Mouse (Mus musculus) kidney, embryonic 16.5 days (tissue): ENCODE data around the gene Psors1c2. TPM values are rescaled to one million over a fixed set of nuclear protein-coding genes. Genes with fewer than 3 reads are reported as not detected.
"Not testable (repeated sequence)": the region's sequence is repeated elsewhere in the genome, so short reads cannot be mapped to it uniquely, and the experiment has no call there.

ENCODE experiments used
- ATAC-seq: fragments of 200-750 bp; cut with Nextera tagmentation; 2 replicates; pipeline ENCODE4 v1.8.0; 2017; ENCODE audit warnings: moderate TSS enrichment; ENCODE audit not compliant: low FRiP score, low TSS enrichment
- H3K27ac ChIP-seq: fragments of 300-500 bp; sonication (generic); 2 replicates; pipeline ENCODE4 v1.5.1; 2014; ENCODE audit warnings: low read length
- H3K27me3 ChIP-seq: fragments of 300-500 bp; sonication (generic); 2 replicates; pipeline ENCODE4 v1.6.1; 2014; ENCODE audit warnings: low read length, control low read depth, mixed read lengths; ENCODE audit not compliant: insufficient read depth
- H3K36me3 ChIP-seq: fragments of 300-500 bp; sonication (generic); 2 replicates; pipeline ENCODE4 v1.6.1; 2014; ENCODE audit warnings: low read length, control low read depth, mixed read lengths; ENCODE audit not compliant: insufficient read depth
- H3K4me1 ChIP-seq: fragments of 300-500 bp; sonication (generic); 2 replicates; pipeline ENCODE4 v1.6.1; 2014; ENCODE audit warnings: low read length, control low read depth, mixed read lengths; ENCODE audit not compliant: insufficient read depth
- H3K4me2 ChIP-seq: fragments of 300-500 bp; sonication (generic); replicated peaks from 2 replicates; pipeline ENCODE4 v1.6.1; 2014; ENCODE audit warnings: low read depth, low read length
- H3K4me3 ChIP-seq: fragments of 300-500 bp; sonication (generic); 2 replicates; pipeline ENCODE4 v1.5.1; 2014; ENCODE audit warnings: mild to moderate bottlenecking, low read length
- H3K9ac ChIP-seq: fragments of 300-500 bp; sonication (generic); replicated peaks from 2 replicates; pipeline ENCODE4 v1.6.1; 2014; ENCODE audit warnings: low read length
- H3K9me3 ChIP-seq: fragments of 300-500 bp; sonication (generic); 2 replicates; pipeline ENCODE4 v1.6.1; 2016; ENCODE audit warnings: low read length, control low read depth
- WGBS: fragments of 180-500 bp; shearing (Covaris S2); extraction: QIAGEN DNeasy Blood & Tissue Kit; methylation state at CpG from one replicate; pipeline ENCODE4 v1.1.7; 2014; 5-methylcytosine and 5-hydroxymethylcytosine counted together
- polyA plus RNA-seq: library from polyadenylated mRNA; unstranded; fragments of >200 nt; fragmentation: Nextera tagmentation; extraction: Ambion mirVana; gene quantifications from 2 replicates; pipeline ENCODE4 v1.2.1, GENCODE M21; 2015

Psors1c2 gene
- polyA plus RNA-seq, 1 experiment from 2014 or later = 1.5 TPM

DNA sequence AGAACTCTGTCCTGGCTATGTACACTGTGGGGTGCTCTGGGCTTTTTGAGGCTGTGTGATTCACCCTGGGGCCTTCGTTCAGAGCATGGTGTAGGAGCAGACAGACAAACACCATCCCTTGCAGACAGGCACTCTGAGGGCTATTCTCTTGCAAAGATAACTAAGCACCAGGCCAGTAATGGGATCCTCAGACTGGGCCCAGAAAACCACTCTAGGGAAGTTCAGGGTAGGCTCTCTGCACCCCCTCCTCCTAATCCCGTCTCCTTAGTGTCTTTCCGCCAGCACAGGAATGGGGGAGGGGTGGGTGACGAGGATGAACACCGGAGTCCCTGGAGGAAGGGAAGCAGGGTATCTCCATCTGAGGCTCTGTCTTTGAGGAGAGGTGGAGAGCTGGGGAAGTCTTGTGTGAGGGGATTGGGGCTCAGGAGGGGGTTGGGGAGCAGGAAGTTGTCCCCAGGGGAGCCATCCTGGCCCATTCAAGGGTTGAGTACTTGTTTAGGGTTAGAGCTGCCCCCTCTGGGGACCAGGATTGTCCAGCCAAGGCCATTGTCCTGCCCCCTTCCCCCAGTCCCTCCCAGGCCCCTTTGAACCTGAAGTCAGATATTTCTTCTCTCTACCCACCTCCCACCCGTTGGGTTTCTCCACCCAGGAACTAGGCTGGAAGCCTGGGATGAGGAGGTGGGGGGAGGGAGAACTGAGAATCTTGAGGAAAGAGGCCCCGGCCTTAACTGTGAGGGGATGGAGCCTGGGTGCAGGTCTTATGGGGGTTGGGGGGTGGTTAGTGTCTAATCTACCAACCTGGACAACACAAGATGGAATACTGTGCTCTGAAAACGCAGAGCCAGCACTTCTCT lies 28.1 kb upstream of the Psors1c2 start:
- 27% methylated on average over 8 of the region's 8 CpGs for WGBS
- Histone ChIP-seq H3K27ac (no peak overlapping the region), H3K27me3 (peaks cover 17% of the 10 kb centered on the region), H3K9ac (no peak overlapping the region), H3K36me3 (no peaks in the 10 kb centered on the region), H3K9me3 (no peaks in the 10 kb centered on the region), H3K4me1 (no peaks in the 10 kb centered on the region), H3K4me3 (no peak overlapping the region), H3K4me2 (no peak overlapping the region)
- ATAC-seq = no peak

DNA sequence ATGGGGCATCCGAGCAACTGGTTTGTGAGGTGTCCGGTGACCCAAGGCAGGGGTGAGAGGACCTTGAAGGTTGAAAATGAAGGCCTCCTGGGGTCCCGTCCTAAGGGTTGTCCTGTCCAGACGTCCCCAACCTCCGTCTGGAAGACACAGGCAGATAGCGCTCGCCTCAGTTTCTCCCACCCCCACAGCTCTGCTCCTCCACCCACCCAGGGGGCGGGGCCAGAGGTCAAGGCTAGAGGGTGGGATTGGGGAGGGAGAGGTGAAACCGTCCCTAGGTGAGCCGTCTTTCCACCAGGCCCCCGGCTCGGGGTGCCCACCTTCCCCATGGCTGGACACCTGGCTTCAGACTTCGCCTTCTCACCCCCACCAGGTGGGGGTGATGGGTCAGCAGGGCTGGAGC lies 27.2 kb upstream of the Psors1c2 start, which contains the start of gene Pou5f1:
Gene Pou5f1, plus strand, starts transcription at position 243 of the 400 bp plus-strand sequence.
- Histone ChIP-seq H3K36me3 (no peaks in the 10 kb centered on the region), H3K4me3 (no peak within 1 kb of the TSS), H3K4me1 (no peaks in the 10 kb centered on the region), H3K9ac (no peak within 1 kb of the TSS), H3K4me2 (no peak within 1 kb of the TSS), H3K27ac (no peak within 1 kb of the TSS), H3K9me3 (no peaks in the 10 kb centered on the region), H3K27me3 (peaks cover 17% of the 10 kb centered on the region)
- ATAC-seq = no peak
- 46% methylated on average over 11 of the region's 13 CpGs for WGBS

DNA sequence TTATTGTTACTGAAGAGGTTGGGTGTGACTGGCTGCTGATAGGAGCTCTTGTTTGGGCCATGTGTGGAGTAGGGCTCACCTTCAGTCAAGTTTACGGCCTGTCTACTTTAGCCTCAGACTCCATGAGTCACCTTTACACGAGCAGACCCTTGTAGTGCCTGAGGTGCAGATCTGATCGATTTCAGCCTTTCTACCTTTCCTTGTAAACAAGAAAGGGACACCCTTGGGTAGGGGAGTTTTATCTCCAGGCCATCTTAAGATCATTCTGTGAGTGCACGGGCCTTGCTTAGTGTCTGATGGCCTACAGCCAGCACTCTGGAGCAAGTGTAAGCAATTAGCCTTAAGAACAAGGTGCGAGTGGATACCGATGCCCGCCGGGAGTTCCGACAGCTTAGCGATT lies 26.1 kb upstream of the Psors1c2 start:
- Histone ChIP-seq H3K36me3 (no peaks in the 10 kb centered on the region), H3K27ac (no peak overlapping the region), H3K9ac (no peak overlapping the region), H3K9me3 (no peaks in the 10 kb centered on the region), H3K4me3 (no peak overlapping the region), H3K4me2 (no peak overlapping the region), H3K4me1 (no peaks in the 10 kb centered on the region), H3K27me3 (peaks cover 17% of the 10 kb centered on the region)
- no peak for ATAC-seq
- 20% methylated on average over 10 of the region's 10 CpGs for WGBS

DNA sequence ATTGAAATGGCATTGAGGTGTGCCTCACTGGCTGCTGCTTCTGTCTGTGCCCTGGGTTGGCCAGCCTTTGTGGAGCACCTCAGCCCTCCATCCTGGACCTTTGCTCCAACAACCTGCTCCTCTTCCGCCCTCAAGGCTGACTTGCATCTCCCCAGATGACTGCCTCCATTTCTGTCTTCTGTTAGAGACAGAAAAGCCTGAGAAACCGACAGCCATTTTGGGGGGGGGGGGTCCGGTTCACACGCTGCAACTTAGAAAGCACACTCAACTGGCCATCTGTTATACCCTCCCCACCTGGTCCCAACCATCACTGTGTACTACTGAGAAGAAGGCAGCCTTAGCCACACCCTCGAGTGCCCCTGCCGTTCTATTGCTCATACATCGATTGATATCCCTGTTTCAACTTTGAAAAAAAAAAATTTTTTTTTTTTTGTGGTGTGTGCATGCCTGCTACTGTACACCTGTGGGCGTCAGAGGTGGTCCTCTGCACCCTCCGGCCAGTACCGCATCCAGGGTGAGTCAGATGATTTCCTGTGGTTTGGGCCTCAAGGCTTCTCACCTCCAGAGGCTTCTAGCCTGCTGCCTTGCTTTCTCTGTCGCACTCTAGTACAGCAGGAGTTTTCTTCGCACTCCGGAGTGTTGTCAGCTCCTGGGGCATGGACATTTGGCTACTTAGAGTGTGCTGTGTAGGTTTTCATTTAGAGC lies 25.3 kb upstream of the Psors1c2 start:
- ATAC-seq = no peak
- 28% methylated on average over 13 of the region's 13 CpGs for WGBS

DNA sequence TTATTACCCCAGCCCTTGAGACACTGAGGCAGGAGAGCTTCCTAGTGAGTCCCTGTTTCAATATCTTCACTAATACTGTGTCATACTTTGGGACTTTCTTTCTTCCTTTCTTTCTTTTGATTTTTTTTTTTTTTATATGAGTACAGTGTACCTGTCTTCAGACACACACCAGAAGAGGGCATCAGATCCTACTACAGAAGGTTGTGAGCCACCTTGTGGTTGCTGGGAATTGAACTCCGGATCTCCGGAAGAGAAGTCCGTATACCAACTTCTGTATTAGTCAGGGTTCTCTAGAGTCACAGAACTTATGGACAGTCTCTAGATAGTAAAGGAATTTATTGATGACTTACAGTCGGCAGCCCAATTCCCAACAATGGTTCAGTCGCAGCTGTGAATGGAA lies 24.7 kb upstream of the Psors1c2 start:
- not testable (repeated sequence) for H3K9ac ChIP-seq, H3K4me3 ChIP-seq, H3K36me3 ChIP-seq, H3K27ac ChIP-seq, ATAC-seq, H3K4me2 ChIP-seq, H3K4me1 ChIP-seq, H3K9me3 ChIP-seq
- H3K27me3 ChIP-seq = peaks cover 17% of the 10 kb centered on the region
- WGBS = 69% methylated on average over 5 of the region's 5 CpGs

More for the DNA sequence above, 25.3 kb upstream of the Psors1c2 start:
- Histone ChIP-seq H3K27me3 (peaks cover 17% of the 10 kb centered on the region), H3K36me3 (peaks cover 2% of the 10 kb centered on the region), H3K27ac (no peak overlapping the region), H3K4me3 (no peak overlapping the region), H3K4me1 (no peaks in the 10 kb centered on the region), H3K4me2 (no peak overlapping the region), H3K9ac (no peak overlapping the region), H3K9me3 (no peaks in the 10 kb centered on the region)

DNA sequence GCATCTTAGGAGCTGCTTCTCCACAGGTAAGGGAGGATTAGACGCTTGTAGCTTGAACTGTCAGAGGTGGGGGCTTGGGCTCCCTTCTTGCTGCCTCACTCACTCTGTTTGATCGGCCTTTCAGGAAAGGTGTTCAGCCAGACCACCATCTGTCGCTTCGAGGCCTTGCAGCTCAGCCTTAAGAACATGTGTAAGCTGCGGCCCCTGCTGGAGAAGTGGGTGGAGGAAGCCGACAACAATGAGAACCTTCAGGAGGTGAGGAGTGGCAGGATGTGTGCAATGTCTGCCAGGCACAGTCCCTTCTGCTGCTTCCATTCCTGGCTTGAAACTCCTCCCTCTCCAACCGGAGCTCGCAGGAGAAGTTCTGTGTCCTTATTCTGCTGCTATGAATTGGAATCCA lies 23.7 kb upstream of the Psors1c2 start:
- no peak overlapping the region for H3K27ac ChIP-seq
- peaks cover 17% of the 10 kb centered on the region for H3K27me3 ChIP-seq
- no peaks in the 10 kb centered on the region for H3K9me3 ChIP-seq
- peaks cover 3% of the 10 kb centered on the region for H3K4me1 ChIP-seq
- no peak overlapping the region for H3K9ac ChIP-seq
- no peak for ATAC-seq
- WGBS = 22% methylated on average over 8 of the region's 8 CpGs
- H3K36me3 ChIP-seq = peaks cover 6% of the 10 kb centered on the region
- H3K4me2 ChIP-seq = no peak overlapping the region
- no peak overlapping the region for H3K4me3 ChIP-seq

DNA sequence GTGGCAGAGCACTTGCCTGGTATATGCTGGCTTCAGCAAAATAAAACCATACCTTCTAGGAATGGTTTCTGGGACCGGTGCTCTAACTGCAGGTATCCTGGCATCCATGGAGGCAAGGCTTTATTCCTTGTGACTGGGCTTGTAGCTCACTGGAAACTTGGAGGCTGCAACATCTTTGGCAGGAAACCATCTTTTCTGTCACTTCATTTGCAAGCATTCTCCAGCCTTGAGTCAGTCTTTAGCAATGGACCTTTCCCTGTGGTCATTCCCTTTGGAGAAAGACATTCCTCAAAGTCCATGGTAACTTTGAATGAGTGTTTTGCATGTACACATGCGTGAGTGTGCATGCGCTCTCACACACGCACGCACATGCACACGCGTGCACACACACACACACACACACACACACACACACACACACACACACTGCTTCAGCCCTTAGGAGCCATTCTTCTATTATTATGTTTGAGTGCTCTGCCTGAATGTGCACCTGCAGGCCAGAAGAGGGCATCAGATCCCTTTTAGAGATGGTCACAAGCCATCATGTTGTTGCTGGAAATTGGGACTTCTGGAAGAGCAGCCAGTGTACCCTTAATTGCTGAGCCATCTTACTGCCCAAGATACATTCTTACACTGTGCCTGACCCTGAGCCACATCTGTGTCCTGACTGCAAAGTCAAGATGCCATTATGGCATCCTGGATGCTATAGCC lies 19.9 kb upstream of the Psors1c2 start:
- no peak overlapping the region for H3K27ac ChIP-seq

DNA sequence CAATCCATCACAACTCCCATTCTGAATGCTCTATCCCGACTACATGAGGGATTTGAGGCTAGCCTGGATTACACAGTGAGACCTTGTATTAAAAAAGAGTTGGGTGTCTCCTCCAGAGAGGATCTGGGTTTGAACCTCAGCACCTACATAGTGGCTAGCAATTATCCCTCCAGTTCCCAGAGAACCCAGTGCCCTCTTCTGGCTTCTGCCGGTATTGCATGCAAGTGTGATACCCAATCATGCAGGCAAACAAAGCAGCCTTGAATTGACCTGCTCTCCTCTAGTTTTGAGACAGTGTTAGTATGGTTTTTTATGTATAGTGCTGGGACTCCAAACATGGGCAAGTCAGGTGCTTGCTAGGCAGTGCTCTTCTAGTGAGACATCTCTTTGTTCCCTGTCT lies 19.1 kb upstream of the Psors1c2 start:
- Histone ChIP-seq H3K4me2 (peak overlapping the region; percentile 81; the same call in 1 of the 2 replicates), H3K27ac (no peak overlapping the region), H3K4me1 (peaks cover 30% of the 10 kb centered on the region), H3K36me3 (peaks cover 6% of the 10 kb centered on the region), H3K9ac (no peak overlapping the region; the same call in 1 of the 2 replicates), H3K27me3 (peaks cover 3% of the 10 kb centered on the region; the same call in 1 of the 2 replicates), H3K9me3 (no peaks in the 10 kb centered on the region), H3K4me3 (peak overlapping the region; percentile 68; the same call in 1 of the 2 replicates)
- 14% methylated on average over 2 of the region's 2 CpGs for WGBS
- ATAC-seq = no peak

More for the DNA sequence above, 19.9 kb upstream of the Psors1c2 start:
- Histone ChIP-seq H3K36me3 (peaks cover 6% of the 10 kb centered on the region), H3K4me1 (peaks cover 26% of the 10 kb centered on the region), H3K4me3 (no peak overlapping the region), H3K9ac (no peak overlapping the region), H3K9me3 (no peaks in the 10 kb centered on the region), H3K27me3 (peaks cover 4% of the 10 kb centered on the region; the same call in 1 of the 2 replicates), H3K4me2 (no peak overlapping the region)
- ATAC-seq = no peak
- 98% methylated on average over 7 of the region's 7 CpGs for WGBS

DNA sequence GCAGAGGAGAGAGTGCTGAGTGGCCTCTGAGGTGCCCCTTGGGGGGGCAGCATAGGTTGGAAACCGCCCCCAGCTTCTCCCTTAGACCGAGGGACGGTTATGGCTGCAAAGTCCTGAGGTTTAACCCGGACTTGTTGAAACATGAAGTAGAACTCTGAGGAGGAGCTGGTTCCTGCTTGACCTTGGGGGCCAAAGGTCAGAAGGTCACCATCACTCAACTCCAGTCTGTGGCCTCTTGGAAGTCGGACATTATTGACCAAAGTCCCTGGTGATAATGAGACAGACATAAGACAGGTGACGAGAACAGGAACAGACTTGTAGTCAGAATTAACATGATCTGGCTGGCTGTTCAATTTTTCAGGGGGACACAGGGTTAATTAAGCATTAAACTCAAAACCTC lies 18.2 kb upstream of the Psors1c2 start:
- no peaks in the 10 kb centered on the region for H3K9me3 ChIP-seq
- peaks cover 30% of the 10 kb centered on the region for H3K4me1 ChIP-seq
- ATAC-seq = no peak
- peaks cover 6% of the 10 kb centered on the region for H3K36me3 ChIP-seq
- 37% methylated on average over 6 of the region's 6 CpGs for WGBS
- no peak overlapping the region for H3K27ac ChIP-seq
- peak overlapping the region; percentile 81 for H3K4me2 ChIP-seq
- peak overlapping the region; percentile 73; the same call in 1 of the 2 replicates for H3K9ac ChIP-seq
- H3K4me3 ChIP-seq = peak overlapping the region; percentile 68
- no peaks in the 10 kb centered on the region for H3K27me3 ChIP-seq
